8 mouse cellular contexts compared by ENCODE assay signal in the genomic region with DNA sequence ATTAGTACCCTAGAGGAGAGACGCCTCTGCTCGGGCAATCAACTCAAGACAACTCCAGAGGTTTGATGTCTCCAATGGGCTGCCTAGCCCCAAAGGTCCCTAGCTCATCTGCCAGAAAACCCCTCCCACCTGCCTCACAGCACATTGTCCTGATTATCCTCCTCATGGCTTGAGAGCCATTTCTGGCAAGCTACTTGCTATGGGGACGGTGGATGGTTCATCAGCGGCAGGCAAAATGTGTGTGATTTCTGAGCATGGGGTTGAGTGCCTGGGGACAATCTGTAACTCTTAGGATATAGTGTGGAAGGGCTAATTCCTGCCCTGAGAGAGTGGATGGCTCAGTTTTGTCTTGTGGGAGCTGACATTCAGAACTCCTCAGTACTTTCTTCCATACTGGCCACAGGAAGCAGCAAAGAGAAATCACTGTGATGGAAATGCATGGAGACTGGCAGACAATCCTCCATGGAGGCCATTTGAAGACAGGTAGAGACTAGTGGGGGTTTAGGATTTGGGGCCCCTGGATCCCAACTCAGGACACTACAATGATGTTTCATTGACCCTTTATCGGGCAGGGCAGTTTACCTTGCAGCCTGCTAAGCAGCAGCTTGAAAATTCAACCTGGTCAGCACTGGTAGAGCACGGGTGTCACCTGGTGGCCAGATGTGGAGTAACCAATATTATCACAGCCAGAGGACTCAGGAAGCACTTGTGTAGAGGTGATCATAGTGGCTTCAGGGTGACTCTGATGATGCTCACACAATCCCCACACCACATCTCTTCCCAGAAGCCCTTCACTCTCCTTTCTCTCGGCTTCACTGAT.
A peak's percentile ranks its signal among the peaks of the same experiment; 100 is the strongest.
DNase-seq lines count a peak whose midpoint lies in the region; ATAC-seq lines count a peak whose summit lies in the region.

No protein-coding gene starts in this region.

- ATAC-seq in limb, embryonic 11.5 days (ENCODE audit: insufficient number of reproducible peaks, low FRiP score, low TSS enrichment, low read depth), result peak; percentile 44; the same call in 1 of the 2 replicates
- 0 out of 2 replicates have a peak, but pooled peaks have one; percentile 28 for ATAC-seq in monocyte, adult 5-6 weeks (replicated peaks; ENCODE audit: insufficient number of reproducible peaks, low FRiP score, low TSS enrichment, poor library complexity, severe bottlenecking)

- peak; percentile 68 for DNase-seq in A20 (ENCODE audit: low read depth, low spot score)
- DNase-seq in adrenal gland, adult 18-20 months (ENCODE audit: low spot score in 2 of 2), result peak; percentile 40 to 64
- DNase-seq in embryo, embryonic 11 days, result peak; percentile 67
- peak; percentile 26 to 45 for DNase-seq in gastrocnemius, postnatal 4 days (ENCODE audit: low spot score in 2 of 2)
- DNase-seq in kidney, adult 18-20 months, result peak; percentile 69
- peak; percentile 81 for DNase-seq in limb, embryonic 11.5 days (ENCODE audit: low spot score)
- DNase-seq in spleen, postnatal 4 days (ENCODE audit: low spot score in 2 of 2), result peak; percentile 26 to 67

- H3K9ac ChIP-seq in limb, embryonic 11.5 days (ENCODE audit: low read length), result no peak overlapping the region

- WGBS in limb, embryonic 11.5 days, result 59% methylated on average over 7 of the region's 7 CpGs

- no peaks in the 10 kb centered on the region for H3K36me3 ChIP-seq in limb, embryonic 11.5 days (ENCODE audit: control insufficient read depth, insufficient read depth, low read length)

- no peaks in the 10 kb centered on the region for H3K4me1 ChIP-seq in limb, embryonic 11.5 days (ENCODE audit: control insufficient read depth, insufficient read depth, low read length)

- H3K27me3 ChIP-seq in limb, embryonic 11.5 days (ENCODE audit: control insufficient read depth, insufficient read depth, low read length), result no peaks in the 10 kb centered on the region

- no peak overlapping the region for H3K4me3 ChIP-seq in limb, embryonic 11.5 days (ENCODE audit: low read depth, low read length)

- no peak overlapping the region for H3K27ac ChIP-seq in limb, embryonic 11.5 days (replicated peaks; ENCODE audit: low read depth, low read length)

- no peak overlapping the region for H3K4me2 ChIP-seq in limb, embryonic 11.5 days (ENCODE audit: low read depth, severe bottlenecking)

- H3K9me3 ChIP-seq in limb, embryonic 11.5 days (ENCODE audit: control insufficient read depth, low read length), result no peaks in the 10 kb centered on the region
